Mouse (Mus musculus) embryo, embryonic 11.5 days (tissue): ENCODE measurements at regions not wholly inside any gene's neighbourhood (a gene's known extent, or its start where the extent isn't known, plus 50 kb on each side); places are given as distances from the start of the nearest gene placed in this dataset.

Experiments
- DNase-seq: peaks from one replicate; pipeline ENCODE4 v3.0.0-alpha.2; 2012; ENCODE audit warnings: low read depth, low spot score

DNA sequence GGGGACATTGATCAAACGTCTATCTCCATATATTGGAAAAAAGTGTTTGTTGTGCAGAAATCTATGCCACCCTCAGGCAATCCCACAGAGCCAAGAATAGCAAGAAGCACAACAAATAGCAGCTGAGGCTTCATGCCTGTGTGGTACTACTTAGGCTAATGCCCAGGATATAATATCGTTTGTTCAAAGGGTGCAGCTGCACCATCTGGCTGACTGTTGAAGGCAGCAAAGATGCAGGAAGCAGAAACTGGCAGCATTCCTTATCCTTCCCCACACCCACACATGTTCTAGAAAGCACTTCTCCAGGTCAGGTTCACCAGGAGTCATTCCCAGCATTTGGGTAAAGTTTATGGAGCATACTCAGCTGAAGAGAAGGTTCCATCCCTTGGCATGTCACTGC lies 158.1 kb upstream of the Ccn2 start:
- DNase-seq: no peak

GRCm38 (mm10) chr10:24444572-24444971 lies 150.7 kb upstream of the Ccn2 start:
- DNase-seq: no peak

GRCm38 (mm10) chr10:24445036-24445435 lies 150.2 kb upstream of the Ccn2 start:
- DNase-seq: no peak

GRCm38 (mm10) chr10:24446168-24446567 lies 149.1 kb upstream of the Ccn2 start:
- no peak for DNase-seq

- DNase-seq: no peak
These were observed 148.1 kb upstream of the Ccn2 start for GRCm38 (mm10) chr10:24447135-24447534.

DNA sequence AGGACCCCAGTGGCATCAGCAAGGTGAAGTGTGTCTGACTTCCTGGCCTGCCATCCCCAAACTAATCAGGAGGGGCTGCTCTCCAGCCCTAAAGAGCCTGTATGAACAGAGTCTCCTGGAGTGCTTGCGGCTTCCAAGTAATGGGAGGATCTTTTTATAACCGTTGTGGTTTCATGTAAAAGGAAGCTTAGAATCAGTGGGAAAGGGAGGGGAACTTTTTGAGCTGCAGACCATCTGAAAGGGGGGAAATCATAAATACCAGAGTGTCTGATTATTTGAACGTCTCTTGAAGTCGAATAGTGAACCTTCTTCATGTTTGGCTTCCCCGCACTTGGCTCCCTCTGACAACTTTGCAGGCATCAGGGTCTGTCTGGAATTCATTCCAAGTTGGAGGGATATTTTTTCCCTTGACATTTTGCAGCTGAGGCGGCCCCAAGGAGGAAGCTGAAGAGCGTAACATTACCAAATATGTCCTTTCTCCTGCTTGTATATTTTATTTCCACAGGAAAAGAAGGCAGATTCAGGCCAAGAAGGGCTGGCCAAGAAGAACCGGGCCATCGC lies 147.2 kb upstream of the Ccn2 start:
- DNase-seq: no peak

DNA sequence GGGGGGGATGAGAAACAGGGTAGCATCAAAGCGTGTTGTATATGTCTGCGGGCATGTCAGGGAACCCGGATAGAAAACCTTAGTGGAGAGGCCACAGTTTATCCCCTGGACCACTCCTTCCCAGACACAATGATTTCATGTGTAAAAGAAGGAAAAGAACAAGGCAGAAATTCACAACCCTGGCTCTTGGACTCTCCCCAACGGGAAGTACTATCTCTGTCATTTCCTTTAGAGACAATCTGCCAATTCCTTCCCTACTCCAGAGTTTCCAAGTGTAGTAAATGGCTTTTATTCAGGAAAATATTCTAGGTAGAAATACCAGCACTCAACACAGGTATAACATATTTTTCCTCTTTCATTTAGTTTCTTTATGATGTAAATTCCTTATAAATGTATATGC lies 141.7 kb upstream of the Ccn2 start:
- no peak for DNase-seq

- DNase-seq: no peak
These were observed 136.6 kb upstream of the Ccn2 start for GRCm38 (mm10) chr10:24458667-24459066.

DNA sequence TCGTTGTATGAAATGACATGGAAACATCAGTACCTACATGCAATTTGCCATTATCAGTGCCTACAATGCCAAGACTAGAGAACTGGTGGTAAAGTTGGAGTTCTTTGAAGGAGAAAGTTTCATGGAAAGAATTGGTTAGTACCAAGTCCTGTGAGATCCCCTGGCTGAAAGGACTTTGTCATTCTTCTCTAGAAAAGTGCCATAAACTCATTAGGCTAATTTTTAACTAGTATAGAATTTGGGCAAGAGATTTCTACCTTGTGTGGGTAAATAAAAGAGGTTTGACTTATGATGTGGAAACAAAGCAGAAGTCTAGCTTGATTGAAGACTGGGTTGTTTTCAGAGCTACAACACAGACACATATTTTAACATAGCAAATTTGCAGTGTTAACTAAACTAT lies 131.4 kb upstream of the Ccn2 start:
- no peak for DNase-seq

DNA sequence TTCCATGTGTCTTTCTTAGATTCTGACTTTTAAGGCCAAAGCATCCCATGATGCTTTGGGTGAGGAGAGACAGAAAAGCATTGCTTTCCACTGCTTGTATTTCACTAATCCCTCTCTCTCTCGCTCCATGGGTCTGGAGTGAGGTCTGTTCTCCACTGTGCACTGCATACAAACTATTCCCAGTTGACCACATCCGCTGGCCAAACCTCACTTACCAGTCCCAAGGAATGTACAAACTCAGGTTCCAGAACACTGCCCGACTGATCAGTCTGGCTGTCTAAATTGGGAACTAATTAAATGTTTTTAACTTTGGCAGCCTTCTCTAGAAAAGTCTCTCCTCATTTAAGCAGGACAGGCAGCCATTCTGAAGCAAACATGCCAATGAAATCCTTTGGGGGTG lies 130.9 kb upstream of the Ccn2 start:
- DNase-seq: no peak

- no peak for DNase-seq
These were observed 125.5 kb upstream of the Ccn2 start for GRCm38 (mm10) chr10:24469741-24470140.

DNA sequence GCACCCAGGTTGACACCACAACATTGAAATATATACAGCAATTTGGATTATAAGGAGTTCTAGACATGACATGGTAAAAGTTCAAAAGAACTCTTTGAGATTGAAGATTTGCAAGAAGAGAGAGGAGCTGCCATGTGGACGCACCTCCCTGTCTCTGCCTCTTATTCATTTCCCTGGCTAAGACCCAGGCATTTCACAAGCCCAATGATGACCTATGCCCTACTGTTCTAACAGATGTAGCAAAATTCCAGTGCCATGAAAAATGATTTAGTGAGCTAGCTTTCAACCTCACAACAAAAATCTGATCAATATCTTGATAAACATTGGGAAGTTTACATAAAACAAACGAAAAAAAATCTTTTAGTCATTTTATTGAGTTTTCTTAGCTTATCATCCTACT lies 123.7 kb upstream of the Ccn2 start:
- DNase-seq: no peak

GRCm38 (mm10) chr10:24476288-24476687 lies 119.0 kb upstream of the Ccn2 start:
- no peak for DNase-seq

- DNase-seq: no peak
These were observed 116.7 kb upstream of the Ccn2 start for GRCm38 (mm10) chr10:24478535-24478934.

GRCm38 (mm10) chr10:24479148-24479547 lies 116.1 kb upstream of the Ccn2 start:
- DNase-seq: no peak

DNA sequence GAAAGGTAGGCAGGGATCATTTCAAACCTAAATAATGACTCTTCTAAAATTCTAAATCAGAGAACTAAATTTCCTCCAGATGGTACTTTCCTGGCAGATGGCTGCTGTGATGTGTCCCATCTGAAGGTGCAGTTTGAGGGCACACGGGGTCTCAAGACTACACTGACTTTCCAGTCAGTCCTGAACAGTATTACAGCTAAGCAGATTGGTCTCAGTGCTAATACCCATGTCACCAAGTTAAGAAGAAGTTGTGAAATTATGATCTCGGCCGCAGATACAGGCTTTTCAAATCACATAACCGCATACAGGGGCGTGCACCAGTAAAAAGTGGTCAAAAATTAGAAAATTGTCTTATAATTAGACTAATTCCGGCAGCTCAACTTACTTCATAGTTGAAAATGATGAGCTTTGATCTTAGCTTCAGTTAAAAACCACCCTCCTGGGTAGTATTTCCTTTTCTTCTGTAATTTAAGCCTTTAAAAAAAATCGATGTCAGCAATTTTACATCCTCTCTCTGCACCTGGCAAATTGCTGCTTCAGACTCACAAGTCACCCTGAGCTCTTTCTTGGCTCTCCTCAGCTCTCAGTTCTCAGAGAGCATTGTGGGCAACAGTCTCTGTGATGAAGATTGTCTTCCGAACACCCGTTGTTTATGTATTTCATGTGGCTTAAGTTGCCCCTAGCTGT lies 113.2 kb upstream of the Ccn2 start:
- DNase-seq: no peak

GRCm38 (mm10) chr10:24483053-24483452 lies 112.2 kb upstream of the Ccn2 start:
- no peak for DNase-seq

GRCm38 (mm10) chr10:24484101-24484660 lies 111.1 kb upstream of the Ccn2 start:
- DNase-seq: no peak

- DNase-seq: no peak
These were observed 109.8 kb upstream of the Ccn2 start for GRCm38 (mm10) chr10:24485461-24485860.

DNA sequence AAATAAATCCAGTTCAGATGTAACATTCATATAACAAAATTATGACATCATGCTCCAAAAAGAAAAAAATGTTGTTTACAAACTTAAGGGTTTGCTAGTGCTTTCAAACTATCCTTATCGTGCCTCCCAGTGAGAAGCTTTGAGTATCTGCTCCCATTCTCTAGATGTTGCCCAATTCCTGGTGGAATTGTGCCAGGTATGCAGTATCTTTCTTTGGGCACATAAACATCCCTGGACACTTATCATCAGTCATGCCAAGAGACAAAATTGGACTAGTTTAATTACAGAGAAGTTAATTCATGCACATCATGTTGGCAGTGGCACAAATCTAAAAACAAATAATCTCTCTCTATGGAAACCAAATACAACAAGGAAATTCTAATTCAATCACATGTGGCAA lies 109.0 kb upstream of the Ccn2 start:
- DNase-seq: no peak

GRCm38 (mm10) chr10:24487915-24488314 lies 107.3 kb upstream of the Ccn2 start:
- no peak for DNase-seq

- DNase-seq: no peak
These were observed 104.8 kb upstream of the Ccn2 start for GRCm38 (mm10) chr10:24490432-24490831.

GRCm38 (mm10) chr10:24491848-24492247 lies 103.4 kb upstream of the Ccn2 start:
- DNase-seq: no peak
